Comparison of ENCODE assay signal across 8 mouse cellular contexts in genomic region chr15:41155169-41155638, GRCm38 (mm10).
DNase-seq lines count a peak whose midpoint lies in the region; ATAC-seq and TF ChIP-seq lines count a peak whose summit lies in the region.

No protein-coding gene starts in this region.

- no peaks in the 10 kb centered on the region for H3K36me3 ChIP-seq in heart, postnatal 0 days (replicated peaks; ENCODE audit: control insufficient read depth, insufficient read depth, low read length)
- H3K36me3 ChIP-seq in midbrain, embryonic 14.5 days (ENCODE audit: control insufficient read depth, insufficient read depth, low read length): no peaks in the 10 kb centered on the region

- H3K27me3 ChIP-seq in heart, postnatal 0 days (ENCODE audit: control insufficient read depth, insufficient read depth, low read length): no peaks in the 10 kb centered on the region
- H3K27me3 ChIP-seq in midbrain, embryonic 14.5 days (ENCODE audit: control insufficient read depth, insufficient read depth, low read length): no peaks in the 10 kb centered on the region

- TF ChIP-seq EP300 in heart, postnatal 0 days (IDR thresholded peaks at IDR 0.05; ENCODE audit: low read depth): no peak

- peak overlapping the region; percentile 56 for H3K4me2 ChIP-seq in heart, postnatal 0 days (ENCODE audit: low read depth, low read length)
- H3K4me2 ChIP-seq in midbrain, embryonic 14.5 days (ENCODE audit: low read length): peak overlapping the region; percentile 57

- WGBS in heart, postnatal 0 days: 4% methylated on average over 16 of the region's 16 CpGs
- 4% methylated on average over 16 of the region's 16 CpGs for WGBS in midbrain, embryonic 14.5 days

- no peaks in the 10 kb centered on the region for H3K9me3 ChIP-seq in heart, postnatal 0 days (replicated peaks; ENCODE audit: control insufficient read depth, low read length)
- no peaks in the 10 kb centered on the region for H3K9me3 ChIP-seq in midbrain, embryonic 14.5 days (ENCODE audit: control insufficient read depth, low read length)

- peak overlapping the region; percentile 26 for H3K4me3 ChIP-seq in heart, postnatal 0 days (ENCODE audit: low read depth, low read length)
- peak overlapping the region; percentile 19 for H3K4me3 ChIP-seq in midbrain, embryonic 14.5 days (replicated peaks; ENCODE audit: low read depth, low read length)

- H3K4me1 ChIP-seq in heart, postnatal 0 days (ENCODE audit: control insufficient read depth, insufficient read depth): peaks cover 10% of the 10 kb centered on the region; the same call in 1 of the 2 replicates
- H3K4me1 ChIP-seq in midbrain, embryonic 14.5 days (ENCODE audit: control insufficient read depth, insufficient read depth, low read length): peaks cover 14% of the 10 kb centered on the region; the same call in 1 of the 2 replicates

- H3K27ac ChIP-seq in heart, postnatal 0 days (ENCODE audit: low read depth): peak overlapping the region; percentile 70
- peak overlapping the region; percentile 58 for H3K27ac ChIP-seq in midbrain, embryonic 14.5 days (replicated peaks; ENCODE audit: low read depth, low read length)

- peak; percentile 60 for ATAC-seq in common myeloid progenitor, adult 5-6 weeks (replicated peaks; ENCODE audit: low read depth, poor library complexity, severe bottlenecking)
- peak; percentile 82 for ATAC-seq in heart, postnatal 0 days (ENCODE audit: insufficient read depth, low read depth)
- peak; percentile 77 for ATAC-seq in midbrain, embryonic 14.5 days (ENCODE audit: low FRiP score, low TSS enrichment)
- no peak for ATAC-seq in activated CD4-positive, CD25-positive, alpha-beta regulatory T cell, adult 4 months

- DNase-seq in layer of hippocampus, postnatal 10 days (ENCODE audit: low spot score in 2 of 2): peak; percentile 11 to 18
- no peak for DNase-seq in layer of hippocampus, postnatal 36 days
- peak; percentile 64 for DNase-seq in heart, postnatal 0 days (ENCODE audit: low spot score)
- peak; percentile 45 for DNase-seq in kidney, postnatal 14 days
- DNase-seq in midbrain, embryonic 14.5 days: peak; percentile 76
- DNase-seq in spleen, adult 12 weeks (ENCODE audit: low spot score): no peak

- TF ChIP-seq CTCF in heart, postnatal 0 days (IDR thresholded peaks at IDR 0.05; ENCODE audit: low read depth): no peak; the same call in 1 of the 2 replicates

- peak overlapping the region; percentile 43 for H3K9ac ChIP-seq in heart, postnatal 0 days (replicated peaks; ENCODE audit: low read depth, low read length)
- peak overlapping the region; percentile 38 for H3K9ac ChIP-seq in midbrain, embryonic 14.5 days (replicated peaks; ENCODE audit: low read length)

Comparison
In these comparisons a context has a peak if more than half of its experiments do, and no peak if none do; other contexts are left out.
1. DNase-seq: peak in layer of hippocampus, postnatal 10 days (2 of 2), heart, postnatal 0 days (single experiment), kidney, postnatal 14 days (single experiment) and midbrain, embryonic 14.5 days (single experiment); none in layer of hippocampus, postnatal 36 days (0 of 2) and spleen, adult 12 weeks (single experiment).